Mouse (Mus musculus): ENCODE data around the gene Uqcc2. TPM values are rescaled to one million over a fixed set of nuclear protein-coding genes. Genes with fewer than 3 reads are reported as not detected.

The Uqcc2 gene
- polyA plus RNA-seq, 1 experiment from 2014 or later = 374 TPM

GRCm38 (mm10) chr17:27165054-27165773, 31.5 kb upstream of the Uqcc2 start:
- Histone ChIP-seq H3K4me3 (ENCODE audit: low read depth, low read length) (no peak overlapping the region), H3K9ac (ENCODE audit: low read depth, low read length) (no peak overlapping the region), H3K4me1 (ENCODE audit: control insufficient read depth, insufficient read depth, low read length) (no peaks in the 10 kb centered on the region), H3K27me3 (ENCODE audit: control insufficient read depth, insufficient read depth, low read length) (no peaks in the 10 kb centered on the region), H3K27ac (ENCODE audit: low read depth, low read length) (no peak overlapping the region), H3K9me3 (replicated peaks; ENCODE audit: control insufficient read depth, low read length) (no peaks in the 10 kb centered on the region), H3K36me3 (ENCODE audit: control insufficient read depth, insufficient read depth, low read length) (no peaks in the 10 kb centered on the region), H3K4me2 (no peak overlapping the region)
- no peak for ATAC-seq (replicated peaks; ENCODE audit: insufficient number of reproducible peaks, low FRiP score, low TSS enrichment)
- 65% methylated on average over 8 of the region's 8 CpGs for WGBS (ENCODE audit: insufficient replicate concordance)

DNA sequence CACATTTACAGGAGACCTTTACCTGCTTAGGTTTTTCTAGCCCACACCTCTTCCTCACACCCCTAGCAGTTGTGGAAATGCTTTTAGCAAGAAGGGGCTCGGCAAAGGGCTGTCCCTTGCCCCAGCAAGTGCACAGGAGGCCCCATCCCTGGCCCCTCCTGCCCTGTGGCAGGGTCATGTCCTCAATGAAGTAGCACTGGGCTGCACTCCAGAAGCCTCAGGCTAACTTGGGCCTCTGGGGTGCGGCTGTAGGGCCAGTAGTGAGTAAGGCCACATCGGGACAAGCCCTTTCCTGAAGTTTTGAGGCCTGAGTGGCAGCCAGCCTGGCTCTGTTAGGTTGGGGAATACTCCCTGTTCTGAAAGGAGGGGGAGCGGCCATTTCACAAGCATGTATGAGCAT, 27.2 kb upstream of the Uqcc2 start:
- ATAC-seq (replicated peaks; ENCODE audit: insufficient number of reproducible peaks, low FRiP score, low TSS enrichment) = no peak
- Histone ChIP-seq H3K4me1 (ENCODE audit: control insufficient read depth, insufficient read depth, low read length) (peaks cover 3% of the 10 kb centered on the region; the same call in 1 of the 2 replicates), H3K27ac (ENCODE audit: low read depth, low read length) (no peak overlapping the region), H3K9me3 (replicated peaks; ENCODE audit: control insufficient read depth, low read length) (no peaks in the 10 kb centered on the region), H3K4me2 (no peak overlapping the region), H3K36me3 (ENCODE audit: control insufficient read depth, insufficient read depth, low read length) (no peaks in the 10 kb centered on the region), H3K27me3 (ENCODE audit: control insufficient read depth, insufficient read depth, low read length) (no peaks in the 10 kb centered on the region), H3K9ac (ENCODE audit: low read depth, low read length) (no peak overlapping the region), H3K4me3 (ENCODE audit: low read depth, low read length) (no peak overlapping the region)
- 66% methylated on average over 4 of the region's 4 CpGs for whole genome bisulfite sequencing (ENCODE audit: insufficient replicate concordance)

DNA sequence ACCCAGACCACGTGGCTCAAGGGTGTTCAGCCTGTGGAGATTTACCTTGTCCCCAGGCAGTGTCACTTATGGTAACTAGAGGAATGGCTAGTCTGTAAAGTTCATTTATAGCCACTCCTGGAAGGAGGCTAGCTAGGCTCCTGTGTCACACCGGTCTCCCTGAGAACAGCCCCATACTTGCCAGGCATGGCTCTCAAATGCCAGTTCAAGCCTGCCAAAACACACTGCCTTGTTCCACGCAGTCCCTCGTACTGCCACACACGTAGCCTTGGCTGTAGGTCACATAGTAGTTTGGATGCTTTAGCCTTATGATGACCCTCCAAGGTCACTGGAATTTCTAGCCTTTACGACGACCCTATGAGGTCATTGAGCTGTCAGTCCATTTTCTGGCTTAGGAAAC, 25.5 kb upstream of the Uqcc2 start:
- Histone ChIP-seq H3K9me3 (replicated peaks; ENCODE audit: control insufficient read depth, low read length) (no peaks in the 10 kb centered on the region), H3K27me3 (ENCODE audit: control insufficient read depth, insufficient read depth, low read length) (no peaks in the 10 kb centered on the region), H3K4me3 (ENCODE audit: low read depth, low read length) (no peak overlapping the region), H3K27ac (ENCODE audit: low read depth, low read length) (no peak overlapping the region), H3K36me3 (ENCODE audit: control insufficient read depth, insufficient read depth, low read length) (no peaks in the 10 kb centered on the region), H3K4me2 (no peak overlapping the region), H3K4me1 (ENCODE audit: control insufficient read depth, insufficient read depth, low read length) (peaks cover 3% of the 10 kb centered on the region; the same call in 1 of the 2 replicates), H3K9ac (ENCODE audit: low read depth, low read length) (no peak overlapping the region)
- no peak for ATAC-seq (replicated peaks; ENCODE audit: insufficient number of reproducible peaks, low FRiP score, low TSS enrichment)
- 65% methylated on average over 7 of the region's 7 CpGs for WGBS (ENCODE audit: insufficient replicate concordance)

DNA sequence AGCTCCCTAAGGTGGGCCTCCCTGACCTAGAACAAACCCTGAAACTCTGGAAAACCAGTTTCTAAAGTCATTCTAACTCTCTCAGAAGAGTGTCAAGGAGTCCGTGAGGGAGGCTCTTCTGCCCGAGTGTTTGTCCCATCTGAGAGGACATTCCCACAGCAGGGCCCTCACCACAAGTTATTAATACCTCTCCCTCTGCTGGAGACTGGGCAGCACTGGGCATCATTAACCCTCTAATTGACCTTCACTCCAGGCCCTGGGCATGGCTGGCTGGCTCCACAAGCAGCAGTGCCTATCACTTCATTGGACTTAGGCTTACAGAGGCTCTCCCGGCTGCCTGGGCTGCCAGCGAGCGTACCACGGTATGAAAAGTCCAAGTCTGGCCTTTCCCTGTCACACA, 24.7 kb upstream of the Uqcc2 start:
- H3K9ac ChIP-seq (ENCODE audit: low read depth, low read length) = no peak overlapping the region
- WGBS (ENCODE audit: insufficient replicate concordance) = 80% methylated on average over 6 of the region's 6 CpGs
- no peaks in the 10 kb centered on the region for H3K27me3 ChIP-seq (ENCODE audit: control insufficient read depth, insufficient read depth, low read length)
- peaks cover 11% of the 10 kb centered on the region for H3K4me1 ChIP-seq (ENCODE audit: control insufficient read depth, insufficient read depth, low read length)
- H3K4me2 ChIP-seq = no peak overlapping the region
- no peaks in the 10 kb centered on the region for H3K36me3 ChIP-seq (ENCODE audit: control insufficient read depth, insufficient read depth, low read length)
- ATAC-seq (replicated peaks; ENCODE audit: insufficient number of reproducible peaks, low FRiP score, low TSS enrichment) = no peak
- no peaks in the 10 kb centered on the region for H3K9me3 ChIP-seq (replicated peaks; ENCODE audit: control insufficient read depth, low read length)
- H3K4me3 ChIP-seq (ENCODE audit: low read depth, low read length) = no peak overlapping the region
- no peak overlapping the region for H3K27ac ChIP-seq (ENCODE audit: low read depth, low read length)

DNA sequence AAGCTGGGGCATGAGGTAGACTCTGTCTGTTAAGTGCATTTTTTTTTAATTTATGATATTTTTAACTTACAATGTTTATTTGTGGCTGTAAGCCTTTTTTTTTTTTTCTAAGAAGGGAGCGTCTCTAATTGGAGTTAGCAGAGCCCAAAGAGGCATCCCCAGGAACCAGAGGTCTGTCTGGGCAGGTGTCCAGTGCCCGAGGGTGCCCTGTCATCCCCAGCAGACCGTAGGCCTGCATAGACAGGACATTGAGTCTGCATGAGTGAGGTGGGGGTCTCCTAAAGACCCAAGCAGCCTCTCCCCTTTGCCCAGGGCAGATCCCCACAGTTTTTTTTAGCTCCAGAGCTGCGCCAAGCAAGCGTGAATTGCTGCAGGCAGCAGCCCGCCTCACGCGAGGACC, 22.0 kb upstream of the Uqcc2 start:
- Histone ChIP-seq H3K27ac (ENCODE audit: low read depth, low read length) (no peak overlapping the region), H3K9me3 (replicated peaks; ENCODE audit: control insufficient read depth, low read length) (no peaks in the 10 kb centered on the region), H3K4me1 (ENCODE audit: control insufficient read depth, insufficient read depth, low read length) (peaks cover 19% of the 10 kb centered on the region), H3K36me3 (ENCODE audit: control insufficient read depth, insufficient read depth, low read length) (no peaks in the 10 kb centered on the region), H3K27me3 (ENCODE audit: control insufficient read depth, insufficient read depth, low read length) (no peaks in the 10 kb centered on the region), H3K9ac (ENCODE audit: low read depth, low read length) (no peak overlapping the region), H3K4me3 (ENCODE audit: low read depth, low read length) (no peak overlapping the region), H3K4me2 (no peak overlapping the region)
- WGBS (ENCODE audit: insufficient replicate concordance) = 88% methylated on average over 8 of the region's 8 CpGs
- no peak for ATAC-seq (replicated peaks; ENCODE audit: insufficient number of reproducible peaks, low FRiP score, low TSS enrichment)

- Histone ChIP-seq H3K4me2 (no peak overlapping the region), H3K36me3 (ENCODE audit: control insufficient read depth, insufficient read depth, low read length) (no peaks in the 10 kb centered on the region), H3K9ac (ENCODE audit: low read depth, low read length) (no peak overlapping the region), H3K9me3 (replicated peaks; ENCODE audit: control insufficient read depth, low read length) (no peaks in the 10 kb centered on the region), H3K27me3 (ENCODE audit: control insufficient read depth, insufficient read depth, low read length) (no peaks in the 10 kb centered on the region), H3K27ac (ENCODE audit: low read depth, low read length) (no peak overlapping the region), H3K4me1 (ENCODE audit: control insufficient read depth, insufficient read depth, low read length) (peaks cover 19% of the 10 kb centered on the region), H3K4me3 (ENCODE audit: low read depth, low read length) (no peak overlapping the region)
- no peak for ATAC-seq (replicated peaks; ENCODE audit: insufficient number of reproducible peaks, low FRiP score, low TSS enrichment)
- WGBS (ENCODE audit: insufficient replicate concordance) = 77% methylated on average over 6 of the region's 6 CpGs
Observed at GRCm38 (mm10) chr17:27154881-27155280, 21.2 kb upstream of the Uqcc2 start.

DNA sequence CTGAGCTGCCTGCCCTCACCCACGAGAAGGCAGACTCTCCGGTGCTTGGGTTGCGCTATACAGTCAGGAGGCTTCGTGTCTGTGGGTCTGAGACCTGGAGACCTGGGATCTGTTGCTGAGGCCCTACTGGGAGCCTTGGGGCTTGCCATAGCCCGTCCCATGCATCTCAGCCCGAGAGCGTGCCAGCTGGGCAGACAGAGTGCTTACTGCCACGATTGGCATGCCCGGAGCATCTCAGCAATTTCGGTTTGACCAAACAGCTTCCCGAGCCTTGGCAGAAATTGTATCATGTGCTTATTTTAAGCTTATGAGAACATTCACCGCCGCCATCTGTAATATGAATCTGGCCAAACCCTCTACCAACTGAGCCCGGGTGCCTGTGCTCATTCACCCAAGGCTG, 20.5 kb upstream of the Uqcc2 start:
- H3K9me3 ChIP-seq (replicated peaks; ENCODE audit: control insufficient read depth, low read length) = no peaks in the 10 kb centered on the region
- H3K4me3 ChIP-seq (ENCODE audit: low read depth, low read length) = no peak overlapping the region
- no peaks in the 10 kb centered on the region for H3K27me3 ChIP-seq (ENCODE audit: control insufficient read depth, insufficient read depth, low read length)
- H3K9ac ChIP-seq (ENCODE audit: low read depth, low read length) = no peak overlapping the region
- WGBS (ENCODE audit: insufficient replicate concordance) = 86% methylated on average over 14 of the region's 14 CpGs
- no peak for ATAC-seq (replicated peaks; ENCODE audit: insufficient number of reproducible peaks, low FRiP score, low TSS enrichment)
- no peaks in the 10 kb centered on the region for H3K36me3 ChIP-seq (ENCODE audit: control insufficient read depth, insufficient read depth, low read length)
- peaks cover 19% of the 10 kb centered on the region for H3K4me1 ChIP-seq (ENCODE audit: control insufficient read depth, insufficient read depth, low read length)
- no peak overlapping the region for H3K4me2 ChIP-seq
- no peak overlapping the region for H3K27ac ChIP-seq (ENCODE audit: low read depth, low read length)

DNA sequence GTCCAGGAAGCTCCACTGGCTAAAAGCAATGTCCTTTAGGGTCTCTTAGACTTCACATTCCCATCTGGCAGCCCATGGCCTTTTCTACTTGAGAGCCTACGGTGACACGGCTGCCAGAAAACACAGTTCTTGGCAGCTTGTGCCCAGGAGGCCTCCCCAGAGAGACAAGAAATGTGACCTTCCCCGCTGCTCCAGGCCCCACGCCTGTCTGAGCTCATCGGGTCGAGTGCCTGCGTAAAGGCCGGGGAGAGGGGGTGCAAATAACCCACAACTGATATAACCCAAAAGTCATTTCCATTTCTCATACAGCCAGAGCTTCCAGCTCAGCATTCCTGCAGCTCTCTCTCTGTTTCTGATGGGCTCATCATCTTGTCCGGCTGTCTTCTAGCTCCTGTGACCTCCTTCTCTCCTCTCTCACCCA, 20.1 kb upstream of the Uqcc2 start:
- WGBS (ENCODE audit: insufficient replicate concordance) = 64% methylated on average over 9 of the region's 9 CpGs
- Histone ChIP-seq H3K27ac (ENCODE audit: low read depth, low read length) (no peak overlapping the region), H3K4me3 (ENCODE audit: low read depth, low read length) (no peak overlapping the region), H3K4me1 (ENCODE audit: control insufficient read depth, insufficient read depth, low read length) (peaks cover 18% of the 10 kb centered on the region), H3K9me3 (replicated peaks; ENCODE audit: control insufficient read depth, low read length) (no peaks in the 10 kb centered on the region), H3K4me2 (no peak overlapping the region), H3K9ac (ENCODE audit: low read depth, low read length) (peak overlapping the region; percentile 39; the same call in 1 of the 2 replicates), H3K27me3 (ENCODE audit: control insufficient read depth, insufficient read depth, low read length) (no peaks in the 10 kb centered on the region), H3K36me3 (ENCODE audit: control insufficient read depth, insufficient read depth, low read length) (no peaks in the 10 kb centered on the region)
- ATAC-seq (replicated peaks; ENCODE audit: insufficient number of reproducible peaks, low FRiP score, low TSS enrichment) = no peak

All from heart, embryonic 11.5 days (tissue).